Mouse (Mus musculus): ENCODE results near the gene Rpe. TPM values are rescaled to one million over a fixed set of nuclear protein-coding genes. Genes with fewer than 3 reads are reported as not detected.

The Rpe gene
- 58.3 and 62.8 TPM in 2 replicates for polyA plus RNA-seq (2011; ENCODE audit: insufficient read length, low read depth, missing spikeins)

GRCm38 (mm10) chr1:66700693-66701575 lies at the start of gene Rpe:
Rpe (plus strand) TSS chr1:66700831.
- peak within 1 kb of the TSS; percentile 10; the same call in 1 of the 2 replicates for H3K27ac ChIP-seq (ENCODE audit: insufficient read depth, low read length)
- TF ChIP-seq CTCF (IDR thresholded peaks at IDR 0.05; ENCODE audit: borderline replicate concordance, insufficient read depth, low read length) (no peak), POLR2A (IDR thresholded peaks at IDR 0.05; ENCODE audit: low read depth, low read length) (peak; percentile 95)
- peak within 1 kb of the TSS; percentile 92 for H3K4me3 ChIP-seq (ENCODE audit: insufficient read depth, low read length)
- peaks cover 4% of the 10 kb centered on the region; the same call in 1 of the 2 replicates for H3K4me1 ChIP-seq (ENCODE audit: control insufficient read depth, insufficient read depth, low read length)

- Histone ChIP-seq H3K4me3 (ENCODE audit: insufficient read depth, low read length) (no peak overlapping the region), H3K27ac (ENCODE audit: insufficient read depth, low read length) (no peak overlapping the region), H3K4me1 (ENCODE audit: control insufficient read depth, insufficient read depth, low read length) (no peaks in the 10 kb centered on the region)
- TF ChIP-seq POLR2A (IDR thresholded peaks at IDR 0.05; ENCODE audit: low read depth, low read length) (no peak), CTCF (IDR thresholded peaks at IDR 0.05; ENCODE audit: borderline replicate concordance, insufficient read depth, low read length) (no peak)
Observed at GRCm38 (mm10) chr1:66655119-66655746, 45.4 kb upstream of the Rpe start.

GRCm38 (mm10) chr1:66655747-66656119 lies 44.9 kb upstream of the Rpe start:
- H3K27ac ChIP-seq (ENCODE audit: insufficient read depth, low read length) = no peak overlapping the region
- no peak overlapping the region for H3K4me3 ChIP-seq (ENCODE audit: insufficient read depth, low read length)
- no peaks in the 10 kb centered on the region for H3K4me1 ChIP-seq (ENCODE audit: control insufficient read depth, insufficient read depth, low read length)
- TF ChIP-seq CTCF (IDR thresholded peaks at IDR 0.05; ENCODE audit: borderline replicate concordance, insufficient read depth, low read length) = no peak
- TF ChIP-seq POLR2A (IDR thresholded peaks at IDR 0.05; ENCODE audit: low read depth, low read length) = no peak

GRCm38 (mm10) chr1:66671475-66671874 lies 29.2 kb upstream of the Rpe start:
- no peak overlapping the region for H3K27ac ChIP-seq (ENCODE audit: insufficient read depth, low read length)
- TF ChIP-seq CTCF (IDR thresholded peaks at IDR 0.05; ENCODE audit: borderline replicate concordance, insufficient read depth, low read length) = no peak
- H3K4me3 ChIP-seq (ENCODE audit: insufficient read depth, low read length) = no peak overlapping the region
- H3K4me1 ChIP-seq (ENCODE audit: control insufficient read depth, insufficient read depth, low read length) = no peaks in the 10 kb centered on the region

- Histone ChIP-seq H3K27ac (ENCODE audit: insufficient read depth, low read length) (no peak overlapping the region), H3K4me3 (ENCODE audit: insufficient read depth, low read length) (no peak overlapping the region), H3K4me1 (ENCODE audit: control insufficient read depth, insufficient read depth, low read length) (no peaks in the 10 kb centered on the region)
- TF ChIP-seq POLR2A (IDR thresholded peaks at IDR 0.05; ENCODE audit: low read depth, low read length) (no peak), CTCF (IDR thresholded peaks at IDR 0.05; ENCODE audit: borderline replicate concordance, insufficient read depth, low read length) (no peak)
Observed at GRCm38 (mm10) chr1:66672812-66673211, 27.8 kb upstream of the Rpe start.

GRCm38 (mm10) chr1:66677928-66678327 lies 22.7 kb upstream of the Rpe start:
- H3K4me1 ChIP-seq (ENCODE audit: control insufficient read depth, insufficient read depth, low read length) = no peaks in the 10 kb centered on the region
- TF ChIP-seq POLR2A (IDR thresholded peaks at IDR 0.05; ENCODE audit: low read depth, low read length) (no peak), CTCF (IDR thresholded peaks at IDR 0.05; ENCODE audit: borderline replicate concordance, insufficient read depth, low read length) (no peak)
- no peak overlapping the region for H3K27ac ChIP-seq (ENCODE audit: insufficient read depth, low read length)
- no peak overlapping the region for H3K4me3 ChIP-seq (ENCODE audit: insufficient read depth, low read length)

GRCm38 (mm10) chr1:66678662-66679061 lies 22.0 kb upstream of the Rpe start:
- no peak overlapping the region for H3K4me3 ChIP-seq (ENCODE audit: insufficient read depth, low read length)
- no peak overlapping the region for H3K27ac ChIP-seq (ENCODE audit: insufficient read depth, low read length)
- no peaks in the 10 kb centered on the region for H3K4me1 ChIP-seq (ENCODE audit: control insufficient read depth, insufficient read depth, low read length)
- TF ChIP-seq CTCF (IDR thresholded peaks at IDR 0.05; ENCODE audit: borderline replicate concordance, insufficient read depth, low read length) (no peak), POLR2A (IDR thresholded peaks at IDR 0.05; ENCODE audit: low read depth, low read length) (no peak)

GRCm38 (mm10) chr1:66682974-66683373 lies 17.7 kb upstream of the Rpe start:
- Histone ChIP-seq H3K4me3 (ENCODE audit: insufficient read depth, low read length) (no peak overlapping the region), H3K27ac (ENCODE audit: insufficient read depth, low read length) (no peak overlapping the region), H3K4me1 (ENCODE audit: control insufficient read depth, insufficient read depth, low read length) (no peaks in the 10 kb centered on the region)
- no peak for TF ChIP-seq POLR2A (IDR thresholded peaks at IDR 0.05; ENCODE audit: low read depth, low read length)
- no peak for TF ChIP-seq CTCF (IDR thresholded peaks at IDR 0.05; ENCODE audit: borderline replicate concordance, insufficient read depth, low read length)

GRCm38 (mm10) chr1:66691772-66692171 lies 8.9 kb upstream of the Rpe start:
- Histone ChIP-seq H3K4me3 (ENCODE audit: insufficient read depth, low read length) (no peak overlapping the region), H3K27ac (ENCODE audit: insufficient read depth, low read length) (no peak overlapping the region), H3K4me1 (ENCODE audit: control insufficient read depth, insufficient read depth, low read length) (no peaks in the 10 kb centered on the region)
- no peak for TF ChIP-seq POLR2A (IDR thresholded peaks at IDR 0.05; ENCODE audit: low read depth, low read length)
- TF ChIP-seq CTCF (IDR thresholded peaks at IDR 0.05; ENCODE audit: borderline replicate concordance, insufficient read depth, low read length) = no peak

- Histone ChIP-seq H3K27ac (ENCODE audit: insufficient read depth, low read length) (no peak overlapping the region), H3K4me3 (ENCODE audit: insufficient read depth, low read length) (no peak overlapping the region), H3K4me1 (ENCODE audit: control insufficient read depth, insufficient read depth, low read length) (no peaks in the 10 kb centered on the region)
- TF ChIP-seq POLR2A (IDR thresholded peaks at IDR 0.05; ENCODE audit: low read depth, low read length) (no peak), CTCF (IDR thresholded peaks at IDR 0.05; ENCODE audit: borderline replicate concordance, insufficient read depth, low read length) (no peak)
Observed at GRCm38 (mm10) chr1:66692308-66692707, 8.3 kb upstream of the Rpe start.
